In genomic region chr11:76397650-76398311, GRCm38 (mm10) we compare ENCODE assay signal across 7 mouse cellular contexts. TPM values are rescaled to one million over a fixed set of nuclear protein-coding genes. Genes with fewer than 3 reads are reported as not detected.
DNase-seq lines count a peak whose midpoint lies in the region; ATAC-seq and TF ChIP-seq lines count a peak whose summit lies in the region.

No protein-coding gene starts in this region.

- DNase-seq in B cell, adult 2 months: peak; percentile 14 to 15
- DNase-seq in MN1 (ENCODE audit: low spot score): peak; percentile 44
- DNase-seq in liver, embryonic 13.5 days: no peak
- DNase-seq in frontal cortex, postnatal 36 days (ENCODE audit: low spot score in 2 of 2): no peak

- under 1% methylated on average over 26 of the region's 26 CpGs for WGBS in hindbrain, embryonic 13.5 days
- 3% methylated on average over 26 of the region's 26 CpGs for WGBS in liver, embryonic 13.5 days (ENCODE audit: insufficient replicate concordance)
- 9% methylated on average over 26 of the region's 26 CpGs for WGBS in olfactory bulb, adult 2 months

- no peaks in the 10 kb centered on the region for H3K27me3 ChIP-seq in hindbrain, embryonic 13.5 days
- peaks cover 27% of the 10 kb centered on the region for H3K27me3 ChIP-seq in liver, embryonic 13.5 days

- no peak for TF ChIP-seq CTCF in embryonic fibroblast, embryonic 13.5 days (IDR thresholded peaks at IDR 0.05; ENCODE audit: borderline replicate concordance, insufficient read depth, low read length)
- no peak for TF ChIP-seq CTCF in olfactory bulb, adult 2 months (IDR thresholded peaks at IDR 0.05; ENCODE audit: insufficient read depth, low read depth, low read length)

- H3K4me1 ChIP-seq in embryonic fibroblast, embryonic 13.5 days (ENCODE audit: control insufficient read depth, insufficient read depth, low read length): peaks cover 7% of the 10 kb centered on the region
- H3K4me1 ChIP-seq in hindbrain, embryonic 13.5 days (replicated peaks): peaks cover 31% of the 10 kb centered on the region
- peaks cover 27% of the 10 kb centered on the region for H3K4me1 ChIP-seq in liver, embryonic 13.5 days (replicated peaks)
- peaks cover 13% of the 10 kb centered on the region for H3K4me1 ChIP-seq in olfactory bulb, adult 2 months (ENCODE audit: control insufficient read depth, insufficient read depth, low read length)

- TF ChIP-seq POLR2A in embryonic fibroblast, embryonic 13.5 days (IDR thresholded peaks at IDR 0.05; ENCODE audit: low read depth, low read length): peak; percentile 56
- no peak for TF ChIP-seq POLR2A in olfactory bulb, adult 2 months (IDR thresholded peaks at IDR 0.05; ENCODE audit: insufficient read depth, low read depth, low read length)

- peak overlapping the region; percentile 90 for H3K27ac ChIP-seq in embryonic fibroblast, embryonic 13.5 days (ENCODE audit: insufficient read depth, low read length)
- peak overlapping the region; percentile 91 for H3K27ac ChIP-seq in hindbrain, embryonic 13.5 days
- no peak overlapping the region for H3K27ac ChIP-seq in liver, embryonic 13.5 days
- H3K27ac ChIP-seq in olfactory bulb, adult 2 months (ENCODE audit: insufficient read depth, low read depth, low read length): no peak overlapping the region

- H3K9ac ChIP-seq in hindbrain, embryonic 13.5 days: peak overlapping the region; percentile 90
- peak overlapping the region; percentile 78 for H3K9ac ChIP-seq in liver, embryonic 13.5 days

- H3K9me3 ChIP-seq in hindbrain, embryonic 13.5 days: no peaks in the 10 kb centered on the region
- H3K9me3 ChIP-seq in liver, embryonic 13.5 days (replicated peaks): no peaks in the 10 kb centered on the region

- H3K36me3 ChIP-seq in hindbrain, embryonic 13.5 days: no peaks in the 10 kb centered on the region
- no peaks in the 10 kb centered on the region for H3K36me3 ChIP-seq in liver, embryonic 13.5 days

- peak; percentile 32; the same call in 1 of the 2 replicates for ATAC-seq in hindbrain, embryonic 13.5 days (ENCODE audit: low FRiP score)
- ATAC-seq in liver, embryonic 13.5 days (ENCODE audit: low read depth): no peak

- peak overlapping the region; percentile 95 for H3K4me3 ChIP-seq in embryonic fibroblast, embryonic 13.5 days (ENCODE audit: insufficient read depth, low read length)
- peak overlapping the region; percentile 87 for H3K4me3 ChIP-seq in hindbrain, embryonic 13.5 days
- H3K4me3 ChIP-seq in liver, embryonic 13.5 days (replicated peaks): peak overlapping the region; percentile 73
- peak overlapping the region; percentile 82 for H3K4me3 ChIP-seq in olfactory bulb, adult 2 months (ENCODE audit: insufficient read depth, low read depth, low read length)

- peak overlapping the region; percentile 93 for H3K4me2 ChIP-seq in hindbrain, embryonic 13.5 days
- peak overlapping the region; percentile 99 for H3K4me2 ChIP-seq in liver, embryonic 13.5 days

RNA-seq across cellular contexts. Expression of gene Nxn, which starts 1.2 kb away (rescaled TPM):
- polyA plus RNA-seq in embryonic fibroblast, embryonic 13.5 days (2011; ENCODE audit: insufficient read length, low read depth, missing spikeins): 135 and 156 TPM in 2 replicates
- 30.4 and 35.6 TPM in 2 replicates for polyA plus RNA-seq in hindbrain, embryonic 13.5 days (2015; fragmentation: Nextera tagmentation; extraction: Ambion mirVana)
- polyA plus RNA-seq in liver, embryonic 13.5 days (2015; fragmentation: Nextera tagmentation; extraction: Ambion mirVana): 3.2 and 3.5 TPM in 2 replicates
- polyA plus RNA-seq in olfactory bulb, adult 2 months (2012; ENCODE audit: insufficient read depth, insufficient read length, low replicate concordance, missing spikeins): not detected in 2 replicates

RNA-seq across cellular contexts. Expression of gene Timm22, which starts 9.0 kb away (rescaled TPM):
- polyA plus RNA-seq in embryonic fibroblast, embryonic 13.5 days (2011; ENCODE audit: insufficient read length, low read depth, missing spikeins): 28.2 and 35.5 TPM in 2 replicates
- 116 and 119 TPM in 2 replicates for polyA plus RNA-seq in hindbrain, embryonic 13.5 days (2015; fragmentation: Nextera tagmentation; extraction: Ambion mirVana)
- polyA plus RNA-seq in liver, embryonic 13.5 days (2015; fragmentation: Nextera tagmentation; extraction: Ambion mirVana): 52.7 and 54.1 TPM in 2 replicates
- not detected in 2 replicates for polyA plus RNA-seq in olfactory bulb, adult 2 months (2012; ENCODE audit: insufficient read depth, insufficient read length, low replicate concordance, missing spikeins)

Comparison
In these comparisons a context has a peak if more than half of its experiments do, and no peak if none do; other contexts are left out.
1. DNase-seq: peak in B cell, adult 2 months (2 of 2) and MN1 (single experiment); none in liver, embryonic 13.5 days (single experiment) and frontal cortex, postnatal 36 days (0 of 2).
2. H3K27ac ChIP-seq: peak in embryonic fibroblast, embryonic 13.5 days (single experiment) and hindbrain, embryonic 13.5 days (single experiment); none in liver, embryonic 13.5 days (single experiment) and olfactory bulb, adult 2 months (single experiment).
3. RNA of gene Timm22, which starts 9.0 kb away (polyA plus RNA-seq): 116 to 119 TPM in hindbrain, embryonic 13.5 days, 52.7 to 54.1 TPM in liver, embryonic 13.5 days and 28.2 to 35.5 TPM in embryonic fibroblast, embryonic 13.5 days; not detected in olfactory bulb, adult 2 months; every median in the first group is over 10 times any median in the second.
4. Peak in every context shown above with its lines, with median percentiles within 50 percentile points of each other: H3K4me3 ChIP-seq.